Mouse (Mus musculus) liver, embryonic 16.5 days (tissue): ENCODE results near the gene Igf2r. TPM values are rescaled to one million over a fixed set of nuclear protein-coding genes. Genes with fewer than 3 reads are reported as not detected.
A peak's percentile ranks its signal among the peaks of the same experiment; 100 is the strongest.

Experiments used
- ATAC-seq: fragments of 200-750 bp; cut with Nextera tagmentation; 2 replicates; pipeline ENCODE4 v1.8.0; 2017; ENCODE audit warnings: low read depth, mild to moderate bottlenecking, moderate number of reproducible peaks, moderate library complexity
- H3K27ac ChIP-seq: fragments of 300-500 bp; sonication (generic); 2 replicates; pipeline ENCODE4 v1.5.1; 2014; ENCODE audit warnings: mild to moderate bottlenecking, low read length
- H3K27me3 ChIP-seq: fragments of 300-500 bp; sonication (generic); 2 replicates; pipeline ENCODE4 v1.6.1; 2014; ENCODE audit warnings: low read depth, low read length, mixed read lengths; ENCODE audit not compliant: control insufficient read depth, insufficient read depth
- H3K36me3 ChIP-seq: fragments of 300-500 bp; sonication (generic); 2 replicates; pipeline ENCODE4 v1.6.1; 2014; ENCODE audit warnings: mild to moderate bottlenecking; ENCODE audit not compliant: control insufficient read depth, insufficient read depth
- H3K4me1 ChIP-seq: fragments of 300-500 bp; sonication (generic); 2 replicates; pipeline ENCODE4 v1.6.1; 2014; ENCODE audit warnings: low read depth, low read length, mixed read lengths; ENCODE audit not compliant: control insufficient read depth
- H3K4me2 ChIP-seq: fragments of 300-500 bp; sonication (generic); 2 replicates; pipeline ENCODE4 v1.6.1; 2014; ENCODE audit warnings: low read depth, low read length, mixed read lengths
- H3K4me3 ChIP-seq: fragments of 300-500 bp; sonication (generic); 2 replicates; pipeline ENCODE4 v1.5.1; 2014; ENCODE audit warnings: low read depth, mild to moderate bottlenecking, low read length
- H3K9ac ChIP-seq: fragments of 300-500 bp; sonication (generic); 2 replicates; pipeline ENCODE4 v1.6.1; 2014; ENCODE audit warnings: low read depth, low read length
- H3K9me3 ChIP-seq: fragments of 300-500 bp; sonication (generic); replicated peaks from 2 replicates; pipeline ENCODE4 v1.6.1; 2016; ENCODE audit warnings: low read length; ENCODE audit not compliant: control insufficient read depth
- WGBS: fragments of 180-500 bp; shearing (Covaris S2); extraction: QIAGEN DNeasy Blood & Tissue Kit; methylation state at CpG from one replicate; pipeline ENCODE4 v1.1.7; 2014; ENCODE audit not compliant: insufficient replicate concordance; 5-methylcytosine and 5-hydroxymethylcytosine counted together
- polyA plus RNA-seq: library from polyadenylated mRNA; unstranded; fragments of >200 nt; fragmentation: Nextera tagmentation; extraction: Ambion mirVana; gene quantifications from 2 replicates; pipeline ENCODE4 v1.2.1, GENCODE M21; 2015

Igf2r gene
- polyA plus RNA-seq, 1 experiment from 2014 or later, result 17.7 TPM

DNA sequence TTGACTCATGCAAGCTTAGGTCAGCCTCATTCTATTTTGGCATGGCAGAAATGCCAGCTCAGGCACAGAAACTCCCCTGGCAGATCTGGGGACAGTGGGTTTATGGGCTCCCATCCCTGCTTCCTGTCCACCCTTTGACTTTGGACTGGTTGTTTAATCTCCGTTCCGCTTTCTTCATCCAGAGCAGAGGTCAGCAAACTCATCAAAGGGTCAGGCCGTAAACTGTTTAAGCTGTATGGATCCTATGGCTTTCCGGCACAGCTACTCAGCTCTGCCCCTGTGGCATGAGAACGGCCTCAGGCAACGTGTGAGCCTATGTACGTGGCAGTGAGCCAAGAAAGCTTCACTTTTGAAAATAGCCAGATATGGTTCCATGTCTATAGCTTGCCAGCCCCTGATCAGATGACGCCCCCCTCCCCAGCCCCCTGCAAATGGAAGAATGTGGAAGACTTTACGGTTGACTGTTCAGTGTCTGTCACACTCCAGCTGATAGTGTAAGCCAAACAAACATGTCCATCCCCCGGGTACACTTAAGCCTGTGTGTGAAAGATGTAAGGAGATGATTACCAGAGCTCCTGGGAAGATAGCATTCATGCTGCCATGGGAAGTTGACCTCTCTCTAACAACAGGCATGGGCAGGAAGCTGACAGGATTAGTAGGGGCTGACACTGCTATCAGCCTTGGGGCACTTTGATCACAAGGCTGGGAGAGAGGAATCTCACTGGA is 21.1 kb upstream of the Igf2r start:
- no peaks in the 10 kb centered on the region for H3K9me3 ChIP-seq
- H3K9ac ChIP-seq, result no peak overlapping the region
- H3K27ac ChIP-seq, result peak overlapping the region; percentile 76
- peak; percentile 60 for ATAC-seq
- no peaks in the 10 kb centered on the region for H3K36me3 ChIP-seq
- H3K4me2 ChIP-seq, result no peak overlapping the region
- H3K4me3 ChIP-seq, result no peak overlapping the region
- 44% methylated on average over 10 of the region's 10 CpGs for WGBS
- H3K27me3 ChIP-seq, result no peaks in the 10 kb centered on the region
- peaks cover 32% of the 10 kb centered on the region for H3K4me1 ChIP-seq

DNA sequence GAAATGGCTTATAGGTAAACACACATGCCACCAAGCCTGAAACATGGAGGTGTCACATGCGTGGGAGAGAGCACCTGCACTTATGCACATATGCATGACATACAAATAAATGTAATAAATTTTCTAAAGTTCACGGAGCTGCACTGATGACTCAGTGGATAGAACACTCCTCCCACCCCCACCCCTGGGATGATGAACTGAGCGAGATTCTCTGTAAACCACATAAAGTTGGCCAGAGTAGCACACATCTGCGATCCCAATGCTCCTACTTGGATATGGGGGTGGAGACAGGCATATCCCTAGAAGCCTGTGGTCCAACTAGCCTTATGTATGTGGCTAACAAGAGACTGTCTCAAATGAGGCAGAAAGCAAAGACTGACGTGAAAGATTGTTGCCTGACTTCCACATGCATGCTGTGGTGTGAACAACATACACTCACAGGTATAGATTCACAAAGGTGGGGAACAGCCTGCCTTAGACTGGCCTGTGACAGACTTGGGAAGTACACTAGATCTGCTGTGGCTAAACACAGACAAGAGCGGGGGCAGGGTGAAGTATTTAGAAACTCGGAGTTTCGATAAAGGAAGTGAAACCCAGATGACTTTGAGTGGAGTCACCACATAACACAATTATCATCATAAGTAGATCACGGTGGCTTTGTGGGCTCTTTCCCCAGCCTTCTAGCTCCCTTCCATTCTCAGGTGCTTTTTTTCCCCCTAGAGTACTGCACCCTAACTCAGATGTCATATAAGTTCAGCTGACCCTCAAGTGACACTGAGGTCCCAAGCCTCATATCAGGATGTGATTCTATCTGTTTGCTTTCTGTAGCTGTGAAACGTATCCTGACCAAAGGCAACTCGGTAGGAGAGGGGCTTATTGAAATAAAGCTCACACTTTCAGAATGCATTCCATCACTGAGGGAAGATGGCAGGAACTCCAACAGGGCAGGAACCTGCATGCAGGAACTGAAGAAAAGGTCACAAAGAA is 13.7 kb upstream of the Igf2r start:
- Histone ChIP-seq H3K36me3 (no peaks in the 10 kb centered on the region), H3K9ac (peak overlapping the region; percentile 11), H3K27ac (no peak overlapping the region), H3K4me1 (peaks cover 31% of the 10 kb centered on the region), H3K4me3 (no peak overlapping the region), H3K27me3 (no peaks in the 10 kb centered on the region), H3K9me3 (no peaks in the 10 kb centered on the region), H3K4me2 (peak overlapping the region; percentile 32)
- no peak for ATAC-seq
- WGBS, result 31% methylated on average over 11 of the region's 11 CpGs

DNA sequence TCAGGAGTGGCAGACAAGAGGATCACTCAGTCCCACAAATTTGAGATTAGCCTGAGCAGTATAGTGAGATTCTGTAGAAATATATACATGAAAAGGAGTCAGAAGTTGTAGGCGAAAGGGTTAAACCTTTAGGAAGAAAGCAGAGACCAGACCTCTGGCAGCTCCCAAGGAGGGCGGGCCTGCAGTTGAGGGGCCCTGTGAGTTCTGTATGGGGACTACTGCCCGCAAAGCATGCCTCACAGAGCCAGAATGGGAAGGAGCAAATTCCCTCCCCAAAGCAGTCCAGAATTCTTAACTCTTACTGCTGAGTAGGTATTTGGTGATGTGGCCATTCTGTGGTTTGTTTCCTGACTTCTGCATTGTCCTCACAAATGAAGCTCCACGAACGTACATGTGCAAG is 11.6 kb upstream of the Igf2r start:
- H3K4me1 ChIP-seq, result peaks cover 31% of the 10 kb centered on the region
- no peaks in the 10 kb centered on the region for H3K36me3 ChIP-seq
- H3K9me3 ChIP-seq, result no peaks in the 10 kb centered on the region
- H3K27ac ChIP-seq, result peak overlapping the region; percentile 63
- WGBS, result 11% methylated on average over 5 of the region's 5 CpGs
- H3K4me2 ChIP-seq, result peak overlapping the region; percentile 48
- peak; percentile 75 for ATAC-seq
- no peak overlapping the region for H3K4me3 ChIP-seq
- H3K9ac ChIP-seq, result no peak overlapping the region; the same call in 1 of the 2 replicates
- H3K27me3 ChIP-seq, result no peaks in the 10 kb centered on the region

DNA sequence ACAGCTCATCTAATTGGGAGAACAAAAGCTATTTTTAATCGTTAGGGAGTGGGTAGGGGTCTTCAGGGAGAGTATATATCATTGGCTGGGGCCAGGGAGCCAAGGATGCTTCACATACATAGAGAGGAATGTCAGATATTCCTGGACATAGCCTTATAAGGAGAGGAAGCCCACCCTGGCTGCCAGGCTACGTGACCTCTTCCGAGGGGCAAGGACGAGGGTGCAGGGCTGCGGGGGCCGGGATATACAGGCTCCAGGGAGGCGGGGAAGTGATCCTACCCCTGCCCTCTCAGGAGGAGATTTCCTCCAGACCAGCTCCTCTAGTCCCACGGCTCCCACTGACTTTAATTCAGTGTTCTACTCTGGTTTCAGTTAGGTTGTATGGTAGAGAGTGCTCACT is 10.7 kb upstream of the Igf2r start:
- Histone ChIP-seq H3K27me3 (no peaks in the 10 kb centered on the region), H3K9me3 (no peaks in the 10 kb centered on the region), H3K4me1 (peaks cover 31% of the 10 kb centered on the region), H3K36me3 (no peaks in the 10 kb centered on the region), H3K27ac (no peak overlapping the region), H3K9ac (no peak overlapping the region), H3K4me2 (no peak overlapping the region), H3K4me3 (no peak overlapping the region)
- no peak; the same call in 1 of the 2 replicates for ATAC-seq
- 42% methylated on average over 8 of the region's 8 CpGs for WGBS

DNA sequence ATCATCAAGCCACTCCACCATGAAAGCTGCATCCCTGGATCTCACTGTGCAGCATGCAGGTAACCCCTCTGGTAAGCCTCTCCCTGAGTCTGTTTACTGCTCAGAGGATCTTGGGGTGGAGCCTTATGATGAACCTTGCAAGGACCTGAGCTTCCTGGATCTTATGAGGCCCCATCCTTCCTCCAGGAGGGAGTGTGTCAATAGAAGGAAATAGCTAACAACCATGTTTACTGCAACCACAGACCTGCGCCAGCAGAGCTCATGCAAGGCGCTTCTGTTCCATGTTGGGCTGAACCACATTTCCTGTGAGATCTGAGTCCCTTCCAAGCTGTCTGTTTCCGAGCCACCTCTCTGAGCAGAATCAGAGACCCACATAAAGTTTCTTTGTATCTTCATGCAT is 10.0 kb upstream of the Igf2r start:
- Histone ChIP-seq H3K9ac (no peak overlapping the region), H3K27ac (peak overlapping the region; percentile 33), H3K36me3 (no peaks in the 10 kb centered on the region), H3K4me3 (no peak overlapping the region), H3K4me2 (no peak overlapping the region), H3K9me3 (no peaks in the 10 kb centered on the region), H3K4me1 (peaks cover 31% of the 10 kb centered on the region), H3K27me3 (no peaks in the 10 kb centered on the region)
- no peak for ATAC-seq
- WGBS, result 43% methylated on average over 3 of the region's 3 CpGs

DNA sequence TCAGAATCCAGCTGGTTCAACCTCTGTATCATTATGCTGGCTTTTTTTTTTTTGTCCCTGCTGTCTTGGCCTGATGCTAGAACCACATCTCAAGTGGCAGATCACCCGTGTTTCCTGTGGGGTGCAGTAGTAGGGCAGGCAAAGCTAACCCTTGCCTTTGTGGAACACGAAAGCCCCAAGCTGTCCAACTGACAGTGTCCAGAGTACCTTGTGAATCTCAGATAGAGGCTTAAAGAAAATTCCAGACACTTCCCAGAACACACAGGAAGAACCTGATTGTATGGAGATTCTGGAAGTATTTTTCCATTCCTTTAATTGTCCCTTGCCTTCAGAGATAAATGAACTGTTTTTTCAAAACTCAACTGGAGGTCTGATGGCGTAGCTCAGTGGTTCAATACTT is 4.5 kb upstream of the Igf2r start:
- no peak overlapping the region for H3K9ac ChIP-seq
- no peaks in the 10 kb centered on the region for H3K27me3 ChIP-seq
- peaks cover 10% of the 10 kb centered on the region for H3K36me3 ChIP-seq
- peaks cover 4% of the 10 kb centered on the region for H3K4me1 ChIP-seq
- no peak overlapping the region for H3K4me3 ChIP-seq
- ATAC-seq, result no peak
- no peak overlapping the region for H3K27ac ChIP-seq
- 53% methylated on average over 3 of the region's 3 CpGs for WGBS
- no peaks in the 10 kb centered on the region for H3K9me3 ChIP-seq
- H3K4me2 ChIP-seq, result no peak overlapping the region

DNA sequence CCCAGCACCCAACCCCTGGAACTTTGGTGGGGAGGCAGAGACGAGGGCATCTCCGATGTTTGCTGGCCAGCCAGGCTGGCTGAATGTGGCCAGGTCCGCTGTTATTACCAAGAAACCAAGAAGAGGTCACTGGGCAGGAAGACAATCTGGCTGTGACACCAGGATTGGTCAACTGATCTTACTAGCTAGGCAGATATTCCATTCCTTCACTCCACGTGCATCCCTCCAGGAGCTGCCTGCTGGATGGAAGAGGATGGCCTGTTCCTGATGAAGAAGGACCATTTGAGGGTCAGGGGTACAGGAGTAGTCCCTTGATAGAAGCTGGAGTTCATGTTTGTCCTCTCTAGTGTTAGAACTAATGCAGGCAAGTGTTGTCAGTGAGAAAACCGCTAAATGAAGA is 1.0 kb upstream of the Igf2r start:
- no peak for ATAC-seq
- no peak overlapping the region for H3K4me3 ChIP-seq
- H3K4me2 ChIP-seq, result no peak overlapping the region; the same call in 1 of the 2 replicates
- H3K36me3 ChIP-seq, result peaks cover 10% of the 10 kb centered on the region
- no peak overlapping the region for H3K9ac ChIP-seq
- H3K27me3 ChIP-seq, result no peaks in the 10 kb centered on the region
- peaks cover 5% of the 10 kb centered on the region for H3K4me1 ChIP-seq
- no peaks in the 10 kb centered on the region for H3K9me3 ChIP-seq
- H3K27ac ChIP-seq, result no peak overlapping the region
- 82% methylated on average over 5 of the region's 5 CpGs for WGBS

DNA sequence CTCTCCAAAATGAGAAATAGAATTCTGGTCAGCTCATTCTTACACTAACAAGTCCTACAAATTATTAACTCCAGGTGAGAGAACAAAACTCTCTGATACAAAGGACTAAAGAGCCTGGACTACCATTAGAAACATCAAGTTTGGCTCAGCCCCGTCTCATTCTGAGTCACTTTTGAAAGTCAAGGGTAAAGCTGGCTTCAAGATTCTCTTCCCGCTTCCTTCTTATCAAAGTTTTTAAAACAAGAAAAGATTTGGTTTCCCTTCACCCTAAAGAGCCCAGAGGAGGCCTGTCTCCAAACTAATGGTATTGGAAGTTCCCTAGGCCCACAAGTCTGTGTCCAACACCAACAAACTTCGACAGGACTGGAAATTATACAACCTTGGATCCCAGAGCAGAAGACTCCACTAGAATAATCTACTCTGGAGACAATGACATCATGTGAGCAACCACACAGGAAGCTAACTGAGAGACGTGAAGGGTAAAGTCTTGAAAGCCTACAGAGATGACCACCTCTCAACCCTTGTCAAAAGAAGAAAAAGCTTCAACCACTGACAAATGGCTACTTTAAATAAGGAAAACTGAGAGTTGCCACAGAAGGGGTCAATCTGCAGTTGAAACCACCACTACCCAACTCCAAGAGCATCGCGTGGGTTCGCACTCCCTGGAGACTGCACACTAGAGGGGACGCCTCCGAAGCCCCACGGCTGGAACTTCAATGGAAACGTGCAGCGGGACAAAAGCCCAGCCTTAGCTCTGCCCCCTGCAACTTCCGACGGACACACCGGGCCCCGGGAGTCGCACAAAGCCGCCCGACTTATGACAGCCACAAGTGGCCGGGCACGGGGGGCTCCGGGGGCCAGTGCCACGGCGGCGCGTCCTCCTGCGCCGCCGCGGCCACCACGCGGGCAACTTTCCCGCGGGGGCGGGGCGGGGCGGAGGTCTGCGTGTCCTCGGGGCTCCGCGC is 767 bp downstream of the Igf2r start:
- peak; percentile 10 for ATAC-seq
- peak overlapping the region; percentile 76 for H3K27ac ChIP-seq

More for the DNA sequence above, 767 bp downstream of the Igf2r start:
- no peaks in the 10 kb centered on the region for H3K27me3 ChIP-seq
- 30% methylated on average over 32 of the region's 41 CpGs for WGBS
- peaks cover 5% of the 10 kb centered on the region for H3K4me1 ChIP-seq
- H3K4me2 ChIP-seq, result peak overlapping the region; percentile 75
- H3K4me3 ChIP-seq, result peak overlapping the region; percentile 73
- peaks cover 10% of the 10 kb centered on the region for H3K36me3 ChIP-seq
- H3K9me3 ChIP-seq, result no peaks in the 10 kb centered on the region
- H3K9ac ChIP-seq, result peak overlapping the region; percentile 76
